Mouse (Mus musculus) hindlimb bud, embryonic 11.5 days (tissue): ENCODE results near the gene Mark3.
A peak's percentile ranks its signal among the peaks of the same experiment; 100 is the strongest.

Experiments used
- DNase-seq: peaks from one replicate; pipeline ENCODE4 v3.0.0-alpha.2; 2012; ENCODE audit warnings: low read depth, low spot score; ENCODE audit errors: extremely low spot score

Mark3 gene

DNA sequence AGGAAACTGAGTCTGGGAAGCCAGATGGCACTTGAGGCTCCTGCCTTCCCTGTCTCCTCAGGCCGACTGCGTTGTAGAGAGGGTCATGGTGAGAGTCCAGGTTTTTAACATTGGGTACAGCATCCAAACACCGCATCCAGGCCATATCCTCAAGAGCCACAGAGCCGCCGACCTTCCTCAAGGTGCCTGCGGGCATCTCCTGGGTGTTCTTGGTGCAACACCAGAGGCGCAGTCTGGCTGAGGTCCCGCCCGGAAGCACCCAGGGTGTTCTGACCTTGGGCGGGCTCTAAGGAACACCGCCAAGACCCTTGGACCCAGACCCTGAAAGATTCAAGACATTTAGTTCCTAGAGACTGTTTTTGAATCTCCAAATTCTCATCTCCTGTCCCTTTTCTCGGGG, 98.3 kb downstream of the Mark3 start:
- DNase-seq: no peak

DNA sequence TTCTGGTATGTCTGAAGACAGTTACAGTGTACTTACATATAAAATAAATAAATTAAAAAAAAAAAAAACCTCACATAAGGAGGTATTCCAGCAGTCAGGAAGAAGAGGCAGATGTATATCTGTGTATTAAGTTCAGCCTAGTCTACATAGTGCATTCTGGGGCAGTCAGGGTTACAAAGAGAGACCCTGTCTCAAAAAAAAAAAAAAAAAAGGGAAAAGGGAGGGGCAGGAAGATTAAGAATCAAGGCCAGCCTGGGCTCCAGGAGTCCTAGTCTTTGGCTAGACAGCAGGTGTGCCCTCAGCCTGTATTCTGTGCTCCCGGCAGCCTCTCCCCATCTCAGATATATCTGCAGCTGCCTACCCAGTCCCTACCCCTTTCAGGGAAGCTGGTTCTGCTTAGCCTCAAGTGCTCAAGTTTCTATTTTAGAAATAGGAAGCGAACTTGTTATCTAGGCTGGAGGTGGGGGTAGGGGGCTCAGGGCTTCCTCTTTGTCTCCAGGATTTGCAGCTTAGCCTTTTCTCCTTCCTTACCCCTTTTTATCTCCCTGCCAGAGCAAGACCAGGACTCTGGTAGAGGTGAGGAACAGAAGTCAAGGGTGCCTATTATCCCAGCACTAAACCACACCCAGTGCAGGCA, 100.6 kb downstream of the Mark3 start:
- no peak for DNase-seq

DNA sequence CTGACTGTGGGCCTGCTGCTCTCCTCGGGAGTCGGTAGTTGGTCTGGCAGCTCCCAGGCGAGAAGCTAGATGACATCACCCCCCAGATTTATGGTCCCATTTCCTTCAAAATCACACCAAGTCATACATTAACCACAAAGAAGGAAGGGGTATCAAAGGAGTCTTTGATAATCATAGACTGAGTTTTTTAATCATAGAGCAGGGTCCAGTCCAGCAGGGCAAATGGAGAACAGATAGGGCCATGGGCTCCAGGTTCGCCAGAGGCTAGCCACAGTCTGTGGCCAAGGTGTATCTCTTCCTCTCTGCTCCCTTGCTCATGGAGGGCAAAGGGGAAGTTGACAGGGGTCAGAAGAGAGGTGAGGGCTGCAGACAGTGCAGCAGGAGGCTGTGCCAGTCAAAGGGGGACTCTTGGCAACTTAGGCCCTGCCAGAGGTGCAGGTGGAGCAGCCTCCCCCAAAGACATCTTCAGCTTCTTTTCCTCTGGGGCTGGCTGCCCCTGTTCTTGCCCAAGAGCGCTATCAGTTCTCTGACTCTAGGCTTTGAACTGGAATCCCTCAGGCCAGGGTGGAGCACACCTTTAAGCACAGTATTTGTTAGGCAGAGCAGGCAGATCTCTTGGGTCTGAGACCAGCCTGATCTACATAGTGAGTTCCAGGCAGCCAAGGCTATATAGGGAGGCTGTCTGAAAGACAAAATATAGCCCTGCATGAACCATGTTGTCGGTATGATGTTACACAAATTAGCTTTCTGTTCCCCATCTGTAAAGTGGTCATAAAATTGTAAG, 101.7 kb downstream of the Mark3 start:
- no peak for DNase-seq

DNA sequence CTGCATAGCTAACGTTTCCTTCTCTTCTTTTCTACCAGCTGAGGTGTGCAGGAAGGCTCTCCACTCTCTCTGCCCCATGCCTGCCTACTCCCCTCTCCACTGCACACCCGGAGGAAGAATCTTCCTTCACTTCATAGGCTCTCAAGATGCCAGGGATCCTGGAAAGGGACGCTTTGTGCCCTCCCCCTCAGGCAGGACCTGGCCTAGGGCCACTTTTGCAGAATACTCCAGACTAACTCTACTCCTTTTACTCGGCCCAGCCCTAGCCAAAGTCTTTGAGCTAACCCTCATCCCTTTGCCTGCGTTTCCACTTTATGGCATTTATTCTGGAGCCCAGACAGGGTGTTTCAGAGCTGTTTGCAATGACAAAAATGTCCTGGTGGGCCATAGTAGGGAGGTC, 103.1 kb downstream of the Mark3 start:
- no peak for DNase-seq

DNA sequence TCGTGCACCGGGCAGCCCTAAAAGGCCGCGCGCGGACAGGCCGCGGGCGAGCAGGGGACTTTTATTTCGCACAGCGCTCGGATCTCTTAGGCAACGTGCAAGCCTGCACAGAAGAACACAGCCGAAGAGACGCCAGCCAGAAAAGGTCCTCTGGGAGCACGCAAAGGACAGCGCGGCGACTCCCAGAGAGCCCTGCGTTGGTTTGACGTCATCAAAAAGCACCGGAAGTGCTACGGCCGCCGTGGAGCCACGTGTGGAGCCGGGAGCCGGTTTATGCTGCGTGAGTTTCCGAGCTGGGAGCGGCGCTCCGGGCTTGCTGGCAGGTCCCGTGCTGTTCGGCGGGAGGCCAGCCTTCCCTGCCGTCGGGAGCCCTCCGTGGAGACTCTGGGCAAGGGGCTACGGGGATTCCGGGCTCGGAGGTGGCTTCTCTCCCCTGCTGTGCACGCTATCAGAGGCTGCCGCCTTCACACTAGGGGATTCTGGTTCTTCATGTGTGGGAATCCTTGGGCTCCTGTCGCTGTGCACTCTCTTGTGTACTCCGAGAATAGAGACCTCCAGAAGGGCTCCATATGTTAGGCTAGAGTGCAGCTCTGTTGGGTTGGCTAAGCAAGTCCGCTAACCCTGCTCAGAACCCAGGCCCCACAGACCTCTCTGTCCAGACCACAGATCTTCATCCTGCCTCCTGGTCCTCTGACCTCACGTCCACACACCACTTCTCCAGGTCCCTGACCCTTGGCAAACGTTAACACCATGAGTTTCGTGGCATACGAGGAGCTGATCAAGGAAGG, 103.8 kb downstream of the Mark3 start, which contains the start of gene Trmt61a:
Gene Trmt61a, plus strand, starts transcription at position 224 of the 788 bp plus-strand sequence.
- DNase-seq: peak; percentile 76

DNA sequence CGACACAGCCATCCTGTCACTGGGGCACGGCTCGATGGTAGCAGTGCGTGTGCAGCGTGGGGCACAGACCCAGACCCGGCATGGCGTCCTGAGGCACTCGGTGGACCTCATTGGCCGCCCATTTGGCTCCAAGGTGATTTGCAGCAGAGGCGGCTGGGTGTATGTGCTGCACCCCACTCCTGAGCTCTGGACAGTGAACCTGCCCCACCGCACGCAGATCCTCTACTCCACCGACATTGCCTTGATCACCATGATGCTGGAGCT, 104.3 kb downstream of the Mark3 start:
- DNase-seq: no peak

DNA sequence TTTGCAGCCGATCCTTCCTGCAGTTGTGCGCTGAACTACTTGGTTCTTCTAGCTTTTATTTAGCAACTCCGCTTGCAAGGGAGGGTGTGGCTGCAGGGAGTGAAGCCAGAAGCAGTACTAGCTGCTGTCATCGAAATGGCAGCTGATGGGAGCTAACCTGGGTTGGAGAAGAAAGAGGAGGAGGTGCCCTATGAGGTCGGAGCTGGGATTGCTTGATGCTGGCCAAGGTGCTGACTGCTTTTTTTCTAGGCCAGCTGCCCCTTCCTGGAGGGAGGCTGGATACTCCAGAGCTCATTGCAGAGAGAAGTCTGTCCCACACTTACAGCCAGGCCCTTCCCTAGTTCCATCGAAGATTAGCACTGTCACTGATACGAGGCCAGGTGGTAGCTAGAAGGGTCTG, 104.7 kb downstream of the Mark3 start:
- no peak for DNase-seq

DNA sequence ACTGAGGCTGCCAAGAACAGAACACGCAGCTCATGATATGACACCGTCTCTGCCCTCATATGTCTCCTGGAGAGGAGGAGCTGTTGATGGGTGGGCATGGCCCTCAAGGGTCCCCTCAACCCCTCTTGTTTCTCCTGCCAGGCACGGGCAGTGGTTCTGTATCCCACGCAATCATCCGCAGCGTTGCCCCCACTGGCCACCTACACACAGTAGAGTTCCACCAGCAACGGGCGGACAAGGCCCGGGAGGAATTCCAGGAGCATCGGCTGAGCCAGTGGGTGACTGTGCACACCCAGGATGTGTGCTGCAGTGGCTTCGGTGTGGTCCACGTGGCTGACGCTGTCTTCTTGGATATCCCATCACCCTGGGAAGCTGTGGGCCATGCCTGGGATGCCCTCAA, 106.3 kb downstream of the Mark3 start:
- no peak for DNase-seq

DNA sequence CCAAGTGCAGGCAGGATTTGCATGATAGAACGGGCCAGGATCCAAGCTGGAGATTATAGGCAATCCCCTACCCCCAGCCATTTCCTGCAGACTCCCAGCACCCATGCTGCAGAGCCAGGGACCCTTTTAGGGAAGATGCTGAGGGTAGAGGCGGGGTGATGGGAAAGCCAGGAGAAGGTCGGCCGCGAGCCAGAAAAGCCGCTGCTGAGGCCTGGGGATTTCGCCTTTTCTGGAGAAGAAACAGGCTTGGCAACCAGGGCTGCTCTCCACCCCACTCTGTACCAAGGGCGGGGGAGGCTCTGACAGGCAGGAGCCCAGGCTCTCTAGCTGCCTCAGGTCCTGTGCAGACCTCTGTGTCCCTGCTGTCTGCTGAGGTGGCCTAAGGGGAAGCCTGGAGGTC, 107.0 kb downstream of the Mark3 start:
- no peak for DNase-seq

DNA sequence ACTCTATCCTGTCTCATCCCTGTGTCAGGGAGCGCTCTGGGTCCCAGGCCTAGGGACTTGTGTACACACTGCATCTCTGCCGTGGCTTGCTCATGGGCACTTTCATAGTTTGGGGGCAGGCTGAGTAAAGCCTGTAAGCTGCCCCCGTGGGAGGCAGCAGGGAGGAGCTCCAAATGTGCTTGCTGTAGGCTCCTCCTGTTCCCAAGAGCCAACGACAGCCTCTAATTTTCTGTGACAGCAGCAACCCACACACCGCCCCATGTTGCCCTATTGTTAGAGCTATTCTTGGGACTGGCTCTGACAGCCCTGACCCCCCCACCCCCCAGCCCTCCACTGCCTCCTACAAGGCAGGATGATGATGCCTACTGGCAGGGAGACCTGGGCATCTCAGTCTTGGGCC, 107.7 kb downstream of the Mark3 start:
- DNase-seq: no peak

DNA sequence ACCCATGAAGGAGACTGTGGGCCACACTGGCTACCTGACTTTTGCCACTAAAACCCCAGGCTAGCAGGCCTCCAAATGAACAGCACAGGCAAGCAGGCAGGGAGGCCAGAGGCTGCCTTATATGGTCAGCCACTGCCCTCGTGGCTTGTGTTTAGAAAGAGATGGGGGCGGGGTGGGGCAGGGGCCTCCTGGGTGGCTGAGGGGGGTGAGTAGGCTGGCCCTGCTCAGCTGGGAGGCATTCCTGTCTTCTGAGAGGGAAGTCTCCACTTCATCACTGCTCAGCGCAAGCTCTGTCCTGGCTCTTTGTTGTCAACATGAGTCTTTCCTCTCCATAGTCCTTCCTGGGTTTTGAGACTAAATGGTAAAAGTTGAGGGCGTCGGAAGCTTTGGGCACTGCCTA, 108.5 kb downstream of the Mark3 start:
- DNase-seq: no peak

DNA sequence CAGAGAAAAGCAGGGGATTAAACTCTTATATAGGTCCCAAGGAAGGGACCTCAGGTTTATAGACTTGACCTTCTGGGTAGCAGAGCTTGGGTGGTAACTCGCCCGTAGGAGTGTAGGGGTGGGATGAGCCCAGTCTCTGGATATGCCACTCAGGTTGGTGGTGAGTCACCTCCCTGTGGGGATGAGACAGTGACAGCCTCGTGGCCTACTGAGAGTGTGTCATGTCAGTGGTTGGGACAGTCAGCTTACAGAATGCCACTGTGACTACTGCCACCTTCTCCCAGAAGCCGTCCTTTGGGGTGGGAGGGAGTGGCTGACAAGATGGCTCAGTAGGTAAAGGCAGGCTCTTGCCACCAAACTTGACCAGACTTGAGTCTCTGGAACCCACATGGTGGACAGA, 112.1 kb downstream of the Mark3 start:
- DNase-seq: no peak

DNA sequence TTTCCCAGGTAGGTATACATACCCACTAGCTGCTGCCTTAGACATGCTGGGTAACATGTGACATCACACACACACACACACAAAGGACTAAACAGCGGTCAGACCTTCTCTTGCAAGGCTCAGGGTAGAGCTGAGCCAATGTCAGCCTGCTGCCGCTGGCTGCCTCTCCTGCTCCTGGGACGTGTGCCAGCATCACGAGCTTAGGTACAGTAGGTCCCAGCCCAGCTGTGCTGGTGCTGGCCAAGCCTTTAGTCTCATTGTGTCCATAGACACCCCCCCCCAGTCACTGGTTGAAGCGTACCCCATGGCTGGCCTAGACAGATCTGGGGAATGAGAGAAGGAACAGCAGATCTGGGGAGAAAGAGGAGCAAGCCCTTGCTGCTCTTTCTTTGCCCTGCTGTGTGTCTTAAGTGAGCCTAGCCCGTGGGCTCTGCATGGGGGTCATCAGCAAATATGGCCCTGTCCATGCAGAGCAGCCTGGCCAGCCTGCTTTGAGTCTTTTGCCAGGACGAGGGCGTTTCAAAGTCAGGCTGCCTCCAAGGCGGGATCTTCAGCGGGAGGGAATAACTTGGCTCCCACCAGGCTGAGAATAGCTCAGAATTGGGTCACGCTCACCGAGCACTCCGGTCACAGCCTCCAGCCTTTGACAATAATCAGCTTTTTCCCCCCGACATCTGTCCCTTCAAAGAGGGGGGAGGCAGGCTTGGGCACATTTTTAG, 113.2 kb downstream of the Mark3 start:
- no peak for DNase-seq

DNA sequence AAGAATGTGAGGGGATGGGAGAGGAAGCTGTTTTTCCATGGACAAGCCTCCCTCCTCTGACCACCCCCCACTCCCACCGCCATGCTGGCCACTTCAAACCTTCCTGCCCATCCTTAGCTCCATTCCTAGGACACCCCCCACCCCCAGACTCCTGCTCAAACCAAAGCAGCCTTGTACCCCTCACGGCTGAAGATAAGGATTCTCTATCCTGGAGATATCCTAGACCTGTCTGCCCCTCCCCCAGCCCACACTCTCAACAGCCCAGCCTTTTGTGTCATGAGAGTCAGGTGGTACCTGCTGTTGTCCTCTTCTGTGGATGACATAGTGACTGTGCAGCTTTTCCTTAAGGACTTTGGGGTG, 113.7 kb downstream of the Mark3 start:
- no peak for DNase-seq

DNA sequence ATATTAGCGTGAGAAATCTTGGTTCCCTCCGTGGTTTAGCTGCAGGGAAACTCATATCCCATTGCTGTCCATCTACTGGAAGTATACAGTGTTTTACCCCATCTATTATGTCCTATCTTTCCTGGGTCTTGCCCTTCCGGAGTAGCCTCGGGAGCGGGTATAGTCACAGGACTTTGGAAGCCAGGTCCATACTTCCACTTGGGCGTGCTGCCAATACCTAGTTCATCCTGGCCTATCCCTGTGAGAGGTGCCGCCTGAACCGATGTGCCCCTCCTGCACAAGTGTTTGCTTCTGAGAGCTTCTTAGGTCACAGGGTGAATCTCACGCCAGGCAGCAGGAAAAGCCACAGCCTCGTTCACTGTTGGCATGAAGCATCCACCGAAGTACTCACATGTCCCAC, 115.1 kb downstream of the Mark3 start:
- no peak for DNase-seq

DNA sequence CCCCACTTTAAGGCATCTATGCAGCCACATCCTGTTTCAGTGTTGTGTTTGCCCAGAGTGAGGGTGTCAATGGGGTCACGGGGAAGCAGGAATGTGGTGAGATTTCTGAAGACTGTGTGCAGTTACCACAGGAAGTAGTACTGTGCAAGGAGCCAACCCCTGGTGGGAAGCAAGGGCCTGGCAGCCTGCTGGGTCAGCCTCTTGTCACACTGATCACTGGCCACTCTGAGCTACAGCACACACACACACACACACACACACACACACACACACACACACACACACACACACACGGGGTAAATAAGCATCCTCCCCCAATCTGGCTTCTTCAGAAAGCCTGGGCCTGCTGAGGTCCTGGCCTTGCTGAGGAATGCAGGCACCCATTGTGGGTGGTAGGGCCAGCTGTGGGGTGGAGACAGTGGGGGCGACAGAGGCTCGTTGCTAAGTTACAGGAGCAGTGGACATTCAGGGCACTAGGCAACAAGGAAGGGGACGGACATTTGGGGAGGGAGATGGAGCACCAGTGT, 117.1 kb downstream of the Mark3 start:
- DNase-seq: no peak

DNA sequence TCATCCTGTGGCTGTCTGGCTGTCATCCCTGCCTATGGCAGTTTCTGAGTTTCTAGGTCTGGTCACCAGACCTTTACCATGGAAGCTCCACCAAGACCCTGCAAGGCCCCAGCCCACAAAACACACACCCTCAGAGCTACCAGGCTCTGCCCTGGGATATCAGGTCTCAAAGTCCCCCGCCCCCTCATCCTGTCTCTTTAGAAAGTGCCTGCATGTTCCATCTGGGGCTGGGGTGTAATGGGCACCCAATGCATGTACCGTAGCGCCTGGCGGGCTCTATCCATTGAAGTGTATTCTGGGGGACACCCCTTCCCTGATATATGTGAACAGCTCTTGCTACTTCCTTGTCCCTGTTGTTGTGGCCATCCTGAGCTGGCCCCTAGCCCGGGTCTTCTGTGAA, 118.6 kb downstream of the Mark3 start:
- DNase-seq: no peak

DNA sequence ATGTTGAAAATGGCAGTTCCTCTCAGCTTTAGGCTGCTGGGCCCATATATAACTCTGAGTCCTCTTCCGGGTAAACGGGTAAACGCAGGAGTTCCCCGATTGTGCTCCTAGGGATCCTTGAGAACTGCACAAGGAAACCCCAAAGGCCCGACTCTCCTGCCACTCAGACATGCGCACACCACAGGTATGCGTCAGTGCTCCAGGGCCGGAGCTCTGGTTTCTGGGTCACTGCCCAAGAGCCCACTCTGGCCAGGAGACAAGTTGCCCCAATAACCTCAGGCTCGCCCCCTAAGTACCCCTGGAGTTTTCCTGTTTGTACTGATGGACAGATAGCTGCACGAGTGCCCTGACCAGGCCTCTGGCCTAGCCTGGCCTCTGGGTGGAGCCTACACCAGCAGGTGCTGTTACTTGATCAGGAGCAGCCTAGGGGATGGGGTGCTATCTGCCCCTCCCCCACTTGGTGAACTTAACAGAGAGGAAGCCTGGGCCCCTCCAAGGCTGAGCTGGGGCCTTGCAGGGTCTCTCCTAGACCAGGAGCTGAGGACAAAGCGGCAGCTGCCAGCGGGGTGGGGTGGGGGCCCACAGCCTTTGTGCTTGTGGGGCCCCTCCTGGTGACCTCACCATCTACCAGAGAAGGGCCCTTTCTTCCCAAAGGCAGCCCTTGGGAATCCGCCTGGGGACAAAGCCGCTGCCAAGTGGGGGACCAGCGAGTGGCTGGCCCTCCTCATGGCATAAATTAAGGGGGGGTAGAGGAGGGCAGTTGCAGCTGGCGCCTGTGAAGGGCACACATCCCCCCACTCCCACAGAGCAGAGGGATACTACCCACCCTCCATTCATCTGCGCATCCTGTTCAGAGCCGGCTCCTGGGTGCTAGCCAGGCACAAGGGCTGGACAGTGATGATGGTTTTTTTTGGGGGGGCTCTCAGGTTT, 119.3 kb downstream of the Mark3 start:
- no peak for DNase-seq

DNA sequence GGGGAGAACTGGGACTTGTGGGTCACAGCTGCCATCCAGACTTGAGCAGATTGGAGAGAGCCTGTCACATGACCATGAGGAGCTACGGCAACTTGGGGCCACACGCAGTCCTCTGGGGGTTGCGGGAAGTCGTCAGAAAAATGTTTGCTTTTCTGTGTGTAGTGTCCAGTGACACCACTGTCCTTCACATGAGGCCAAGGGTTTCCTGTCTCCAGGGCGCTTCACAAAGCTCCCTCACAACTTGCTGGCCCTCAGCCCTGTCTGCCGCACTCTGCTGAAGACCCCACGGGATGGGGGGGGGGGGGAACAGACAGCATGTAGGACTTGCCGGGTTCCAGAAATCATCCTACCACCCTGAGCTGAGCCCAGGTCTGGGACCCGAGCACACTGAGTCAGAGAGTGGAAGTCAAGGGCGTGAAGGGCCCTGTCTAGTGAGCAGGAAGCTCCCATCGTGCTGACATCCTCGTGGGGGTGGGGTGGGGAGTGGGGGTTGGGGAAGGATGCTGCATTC, 120.0 kb downstream of the Mark3 start:
- no peak for DNase-seq
